Mouse (Mus musculus) kidney, adult 2 months (tissue): ENCODE results near the gene Ulk4. TPM values are rescaled to one million over a fixed set of nuclear protein-coding genes. Genes with fewer than 3 reads are reported as not detected.
"Not testable (repeated sequence)": the region's sequence is repeated elsewhere in the genome, so short reads cannot be mapped to it uniquely, and the experiment has no call there.

Source experiments
- DNase-seq: peaks from one replicate; pipeline ENCODE4 v3.0.0; 2021
- H3K27ac ChIP-seq: fragments of 200-500 bp; 2 replicates; pipeline ENCODE4 v1.5.1; 2012; ENCODE audit warnings: low read depth, low read length, control low read depth, inconsistent platforms; ENCODE audit not compliant: insufficient read depth
- H3K27me3 ChIP-seq: fragments of 200-500 bp; replicated peaks from 2 replicates; pipeline ENCODE4 v1.6.1; 2012; ENCODE audit warnings: mild to moderate bottlenecking, moderate library complexity, low read length, inconsistent platforms; ENCODE audit not compliant: control insufficient read depth, insufficient read depth
- H3K36me3 ChIP-seq: fragments of 200-500 bp; 2 replicates; pipeline ENCODE4 v1.6.1; 2012; ENCODE audit warnings: mild to moderate bottlenecking, moderate library complexity, low read length, inconsistent platforms; ENCODE audit not compliant: control insufficient read depth, insufficient read depth
- H3K4me1 ChIP-seq: fragments of 200-500 bp; 2 replicates; pipeline ENCODE4 v1.6.1; 2011; ENCODE audit warnings: low read length; ENCODE audit not compliant: control insufficient read depth, insufficient read depth
- H3K4me3 ChIP-seq: fragments of 200-500 bp; 2 replicates; pipeline ENCODE4 v1.5.1; 2011; ENCODE audit warnings: mild to moderate bottlenecking, low read depth, low read length, control low read depth; ENCODE audit not compliant: insufficient read depth
- CTCF ChIP-seq: fragments of 200-500 bp; conservative IDR thresholded peaks from 2 replicates; pipeline ENCODE4 v1.5.1; 2011; ENCODE audit warnings: low read depth, mild to moderate bottlenecking, control low read depth, low read length, moderate library complexity, mixed read lengths; ENCODE audit not compliant: insufficient read depth, insufficient read length
- POLR2A ChIP-seq: fragments of 200-500 bp; IDR thresholded peaks from one replicate; pipeline ENCODE4 v1.6.1; 2011; ENCODE audit warnings: low read depth, low read length, control low read depth
- WGBS: fragments of 180-500 bp; shearing (Covaris S2); methylation state at CpG from one replicate; pipeline ENCODE4 v1.1.7; 2018; 5-methylcytosine and 5-hydroxymethylcytosine counted together
- polyA plus RNA-seq: library from polyadenylated mRNA; depleted of rRNA; stranded (reverse); fragments of >200 nt; gene quantifications from 2 replicates; pipeline ENCODE4 v1.2.3, GENCODE M21; 2012

Ulk4 gene
- polyA plus RNA-seq, 1 experiment, result 1.9 TPM

DNA sequence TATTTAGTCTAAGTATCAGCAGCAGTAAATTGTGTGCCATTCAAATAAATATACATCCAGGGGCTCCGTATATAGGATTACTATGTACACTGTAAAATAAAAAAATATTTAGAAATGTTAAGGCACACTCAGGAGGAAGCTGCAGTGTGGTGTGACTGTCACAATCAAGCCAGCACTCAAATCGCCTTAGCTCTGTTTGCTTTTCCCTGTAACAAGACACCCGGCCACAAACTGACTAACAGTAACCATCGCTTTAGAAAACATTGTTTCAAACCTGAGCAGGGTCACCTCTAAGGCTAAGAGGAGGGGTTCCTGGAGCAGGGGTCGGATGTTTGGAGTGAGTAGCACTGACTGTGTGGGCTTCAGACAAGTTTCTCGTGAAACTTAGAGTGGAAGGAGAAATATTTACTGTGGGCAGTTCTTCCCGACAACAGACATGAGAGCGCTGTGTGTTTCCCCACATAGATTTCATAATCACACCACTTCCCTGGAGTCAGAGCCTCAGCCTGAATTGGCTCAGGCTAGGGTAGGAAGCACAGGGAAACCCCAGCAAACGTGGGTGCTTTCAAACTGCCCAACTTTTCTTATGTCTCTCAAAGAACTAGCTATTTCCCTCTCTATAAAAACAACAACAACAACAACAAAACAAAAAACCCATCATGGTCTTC, 349.9 kb downstream of the Ulk4 start:
- Histone ChIP-seq H3K4me3 (no peak overlapping the region), H3K36me3 (no peaks in the 10 kb centered on the region), H3K27ac (no peak overlapping the region), H3K27me3 (no peaks in the 10 kb centered on the region), H3K4me1 (no peaks in the 10 kb centered on the region)
- no peak for DNase-seq
- 42% methylated on average over 9 of the region's 9 CpGs for WGBS
- TF ChIP-seq CTCF, result no peak
- TF ChIP-seq POLR2A, result no peak

DNA sequence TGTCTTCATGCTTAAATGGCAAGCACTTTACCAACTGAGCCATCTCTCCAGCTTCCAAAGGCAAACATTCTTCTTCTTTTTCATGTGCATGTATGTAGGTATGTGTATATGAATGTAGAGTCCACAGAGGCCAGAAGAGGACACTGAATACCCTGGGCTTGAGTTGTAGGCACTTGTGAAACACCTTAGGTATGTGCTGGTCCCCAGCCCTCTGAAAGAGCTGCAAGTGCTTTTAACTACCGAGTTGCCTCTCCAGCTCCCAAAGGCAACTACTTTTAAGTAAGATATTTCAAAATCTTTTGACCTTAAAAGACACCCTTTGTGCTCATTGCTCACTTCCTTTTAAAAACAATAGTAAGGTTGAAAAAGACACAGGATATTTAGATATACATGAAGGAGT, 350.9 kb downstream of the Ulk4 start:
- DNase-seq, result no peak
- Histone ChIP-seq H3K4me3 (no peak overlapping the region), H3K4me1 (no peaks in the 10 kb centered on the region), H3K27me3 (no peaks in the 10 kb centered on the region), H3K27ac (no peak overlapping the region), H3K36me3 (no peaks in the 10 kb centered on the region)
- 62% methylated on average over 1 of the region's 1 CpGs for WGBS
- no peak for TF ChIP-seq CTCF

DNA sequence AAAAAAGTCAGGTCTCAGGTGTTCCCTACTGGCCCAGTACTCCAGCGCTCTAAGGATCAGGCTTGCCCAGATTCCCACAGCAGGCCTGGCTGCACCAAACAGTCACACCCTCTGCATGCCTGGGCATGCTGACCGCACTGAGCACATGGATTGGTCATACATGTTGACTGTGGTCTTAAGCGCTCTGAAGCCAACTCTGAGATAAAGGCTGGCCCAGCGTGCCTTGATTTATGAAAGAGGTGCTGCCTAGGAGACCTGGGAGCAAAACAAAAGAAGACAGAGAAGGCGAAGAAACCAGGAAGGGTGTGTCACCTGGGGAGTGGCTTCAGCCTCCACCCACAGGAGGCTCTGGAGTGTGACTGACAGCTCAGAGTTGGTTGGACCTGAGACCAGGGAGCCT, 357.9 kb downstream of the Ulk4 start:
- H3K4me1 ChIP-seq, result no peaks in the 10 kb centered on the region
- H3K27ac ChIP-seq, result no peak overlapping the region
- no peaks in the 10 kb centered on the region for H3K36me3 ChIP-seq
- TF ChIP-seq CTCF (no peak), POLR2A (no peak)
- no peaks in the 10 kb centered on the region for H3K27me3 ChIP-seq
- H3K4me3 ChIP-seq, result no peak overlapping the region
- 78% methylated on average over 5 of the region's 5 CpGs for WGBS
- no peak for DNase-seq

DNA sequence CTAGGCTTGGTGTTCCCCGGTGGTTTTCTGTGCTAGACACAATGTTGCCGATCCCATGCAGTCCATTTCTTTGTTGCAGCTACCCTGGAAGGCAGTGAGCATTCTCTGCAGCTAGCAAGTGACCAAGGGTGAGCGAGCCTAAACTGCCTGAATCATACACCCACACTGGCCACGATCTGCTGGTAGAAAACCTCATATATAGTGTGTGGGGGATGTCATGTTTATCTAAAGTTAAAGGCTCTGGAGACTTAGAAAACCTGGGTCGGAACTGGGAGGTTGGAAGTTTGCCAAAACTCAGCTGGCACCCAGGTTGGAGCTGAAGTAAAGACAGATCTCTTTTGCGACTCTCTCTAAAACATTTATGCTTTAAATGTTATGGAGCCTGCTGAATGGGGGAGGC, 358.4 kb downstream of the Ulk4 start:
- TF ChIP-seq POLR2A (no peak), CTCF (no peak)
- Histone ChIP-seq H3K4me3 (no peak overlapping the region), H3K36me3 (no peaks in the 10 kb centered on the region), H3K27me3 (no peaks in the 10 kb centered on the region), H3K27ac (no peak overlapping the region), H3K4me1 (no peaks in the 10 kb centered on the region)
- no peak for DNase-seq
- 31% methylated on average over 6 of the region's 6 CpGs for WGBS

DNA sequence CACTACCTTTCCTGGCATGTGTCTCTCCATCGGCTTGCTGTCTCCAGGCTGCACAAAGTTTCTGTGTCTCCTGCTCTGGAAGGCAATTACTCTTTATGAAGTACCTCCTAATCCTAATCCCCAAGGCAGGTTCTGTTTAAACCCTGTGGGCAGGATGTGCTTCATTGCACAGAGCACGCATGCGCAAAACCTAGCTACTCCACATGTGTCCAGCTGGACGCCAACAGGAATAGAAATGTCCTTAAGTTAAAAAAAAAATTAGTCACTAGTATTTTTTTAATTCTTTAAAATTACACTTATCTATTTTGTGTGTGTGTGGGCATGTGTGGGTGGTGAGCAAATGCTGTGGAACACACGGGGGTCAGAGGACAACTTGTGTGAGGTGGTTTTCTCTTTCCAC, 358.8 kb downstream of the Ulk4 start:
- H3K4me1 ChIP-seq, result no peaks in the 10 kb centered on the region
- H3K4me3 ChIP-seq, result no peak overlapping the region
- WGBS, result 59% methylated on average over 5 of the region's 5 CpGs
- H3K27ac ChIP-seq, result no peak overlapping the region
- no peak for DNase-seq
- no peaks in the 10 kb centered on the region for H3K27me3 ChIP-seq
- no peak for TF ChIP-seq CTCF
- no peaks in the 10 kb centered on the region for H3K36me3 ChIP-seq

DNA sequence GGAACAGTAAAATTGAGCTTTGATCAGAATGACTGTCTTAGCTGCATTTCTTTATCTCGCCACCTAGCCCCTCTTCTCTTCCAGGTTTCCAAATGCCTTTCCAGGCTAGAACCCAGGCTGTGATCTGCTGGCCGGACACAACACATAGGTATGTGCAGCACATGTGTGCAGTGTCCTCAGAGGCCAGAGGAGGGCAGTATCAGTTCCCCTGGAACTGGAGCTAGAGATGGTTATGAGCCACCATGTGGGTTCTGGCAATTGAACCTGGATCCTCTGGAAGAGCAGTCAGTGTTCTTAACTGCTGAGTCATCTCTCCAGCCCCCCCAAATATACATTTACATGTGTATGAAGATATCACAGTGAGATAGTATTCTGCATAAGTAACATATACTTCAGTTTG, 359.4 kb downstream of the Ulk4 start:
- not testable (repeated sequence) for H3K36me3 ChIP-seq, H3K27ac ChIP-seq, H3K4me3 ChIP-seq, DNase-seq, H3K27me3 ChIP-seq, H3K4me1 ChIP-seq
- WGBS, result 99% methylated on average over 2 of the region's 2 CpGs

DNA sequence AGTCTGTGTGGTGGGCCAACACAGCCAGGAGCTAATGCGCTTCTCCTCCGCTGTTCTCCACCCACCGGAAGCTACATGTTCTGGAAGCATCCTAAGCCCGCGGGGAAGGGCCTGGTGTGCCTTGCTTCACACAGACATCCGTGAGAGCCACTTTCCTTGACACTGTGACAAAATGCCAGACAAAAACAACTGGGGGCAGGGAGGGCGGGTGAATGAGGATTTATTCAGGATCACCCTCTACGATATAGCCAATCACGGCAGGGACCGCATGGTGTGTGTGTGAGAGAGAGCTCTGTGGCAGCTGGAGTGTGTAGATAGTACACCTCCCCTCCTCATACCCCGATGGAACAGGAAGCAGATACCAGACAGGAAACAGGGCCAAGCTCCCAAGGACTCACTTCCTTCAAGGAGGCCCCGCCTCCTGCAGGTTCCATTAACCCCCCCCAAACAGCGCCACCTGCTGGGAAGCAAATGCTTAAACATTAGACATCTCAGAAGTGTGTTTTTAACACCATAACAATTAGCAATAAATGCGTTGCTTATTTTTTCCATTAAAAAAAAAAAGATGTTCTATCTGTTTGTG, 362.0 kb downstream of the Ulk4 start:
- Histone ChIP-seq H3K27me3 (no peaks in the 10 kb centered on the region), H3K4me3 (no peak overlapping the region), H3K4me1 (no peaks in the 10 kb centered on the region), H3K36me3 (no peaks in the 10 kb centered on the region), H3K27ac (peak overlapping the region; percentile 21; the same call in 1 of the 2 replicates)
- DNase-seq, result peak; percentile 51
- 76% methylated on average over 14 of the region's 14 CpGs for WGBS
- TF ChIP-seq CTCF, result peak; percentile 32
- no peak for TF ChIP-seq POLR2A

DNA sequence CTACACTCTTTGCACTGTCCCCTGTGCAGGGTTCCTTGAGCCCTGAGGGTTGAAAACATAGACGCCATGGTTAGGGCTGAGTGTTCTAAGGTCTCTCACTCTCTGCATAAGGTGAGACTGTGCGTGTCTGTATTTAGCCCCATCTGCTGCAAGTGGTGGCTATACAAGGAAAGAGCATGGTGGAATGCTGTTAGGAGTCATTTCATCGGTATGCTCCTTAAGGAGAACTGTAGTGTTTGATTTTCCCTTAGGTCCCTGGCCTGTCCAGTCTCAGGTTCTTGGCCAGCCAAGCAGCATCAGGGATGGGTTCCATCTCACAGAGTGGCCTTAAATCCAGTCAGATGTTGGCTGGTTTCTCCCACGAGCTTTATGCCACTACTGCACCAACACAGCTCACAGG, 362.6 kb downstream of the Ulk4 start:
- TF ChIP-seq CTCF, result no peak
- TF ChIP-seq POLR2A, result no peak
- 89% methylated on average over 4 of the region's 4 CpGs for WGBS
- DNase-seq, result no peak
- Histone ChIP-seq H3K27ac (peak overlapping the region; percentile 21; the same call in 1 of the 2 replicates), H3K27me3 (no peaks in the 10 kb centered on the region), H3K4me3 (no peak overlapping the region), H3K4me1 (no peaks in the 10 kb centered on the region), H3K36me3 (no peaks in the 10 kb centered on the region)
